Mouse (Mus musculus): ENCODE data around the gene Abcc6.

Gene Abcc6

DNA sequence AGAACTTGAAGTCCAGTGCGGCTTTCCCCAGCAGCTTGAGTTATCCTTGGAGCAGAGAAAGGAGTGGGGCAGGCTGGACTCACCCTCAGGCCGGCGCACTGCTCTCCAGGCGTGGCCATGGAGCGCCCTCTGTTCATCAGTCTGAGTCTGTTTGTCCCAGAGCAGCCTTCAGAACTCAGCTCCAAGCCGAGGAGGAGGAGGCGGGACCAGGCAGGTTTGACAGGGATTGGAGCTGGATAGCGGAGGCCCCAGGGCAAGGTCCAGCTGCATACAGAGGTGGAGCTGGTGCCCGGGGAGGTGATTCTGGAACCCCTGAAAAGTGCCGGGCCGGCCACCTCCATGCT lies at the start of gene Abcc6:
Gene Abcc6, minus strand, starts transcription at position 158 of the 344 bp plus-strand sequence.
- DNase-seq (ENCODE audit: low read depth, low spot score) = no peak

DNA sequence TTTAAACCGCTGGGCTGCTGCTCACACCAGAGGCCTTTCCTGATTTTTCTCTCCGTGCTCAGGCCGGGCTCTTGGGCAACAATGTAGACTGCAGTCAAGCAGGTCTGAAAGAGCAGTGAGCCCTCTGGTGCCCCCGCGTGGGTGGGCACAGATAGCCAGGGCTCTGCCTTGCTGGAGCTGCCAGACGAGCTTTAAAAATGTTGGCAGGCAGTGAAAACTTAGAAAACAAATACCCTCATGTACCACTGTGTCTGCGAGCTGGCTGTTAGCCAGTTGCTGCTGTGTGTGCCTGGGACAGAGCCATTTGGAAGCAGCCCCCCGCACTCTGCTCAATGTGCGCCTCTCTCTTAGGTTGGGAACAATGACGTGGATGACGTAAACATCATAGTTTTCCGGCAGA lies 47.6 kb upstream of the Abcc6 start:
- DNase-seq (ENCODE audit: low read depth, low spot score) = no peak

DNA sequence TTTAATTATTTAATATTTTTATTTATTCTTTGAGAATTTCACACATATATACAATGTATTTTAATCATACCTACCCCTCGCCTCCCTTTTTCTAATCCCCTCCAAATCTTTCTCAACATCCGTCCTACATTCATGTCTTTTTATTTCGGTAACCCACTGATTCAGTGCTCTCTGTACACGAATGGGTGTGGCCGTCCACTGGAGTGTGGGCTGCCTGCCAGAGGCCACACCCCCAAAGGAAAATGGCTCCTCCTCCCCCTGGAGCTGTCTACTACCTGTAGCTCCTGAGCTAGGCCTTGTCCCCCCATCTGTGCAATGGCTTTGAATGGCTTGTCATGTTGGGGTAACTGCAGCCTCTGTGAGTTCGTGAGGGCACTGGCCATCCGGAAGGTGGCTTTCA lies 46.7 kb upstream of the Abcc6 start:
- DNase-seq (ENCODE audit: low read depth, low spot score) = no peak

DNA sequence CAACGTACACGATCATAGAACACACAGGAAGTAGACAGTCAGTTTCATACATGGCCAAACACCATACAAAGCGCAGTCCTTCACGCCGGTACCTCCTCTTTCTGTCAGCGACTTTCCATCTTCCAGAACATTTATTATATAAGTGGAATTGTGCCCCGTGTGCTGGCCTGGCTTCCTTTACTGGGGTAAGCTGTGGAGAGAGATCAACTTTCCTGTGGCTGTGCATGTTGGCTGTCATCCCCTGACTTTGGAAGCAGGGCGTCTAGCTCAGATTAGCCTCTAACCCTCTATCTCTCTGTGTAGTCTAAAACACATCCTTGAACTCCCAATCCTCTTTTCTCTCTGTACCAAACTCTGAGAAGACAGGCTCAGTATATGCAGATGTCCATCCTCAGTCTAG lies 38.7 kb upstream of the Abcc6 start:
- DNase-seq (ENCODE audit: low read depth, low spot score) = no peak

DNA sequence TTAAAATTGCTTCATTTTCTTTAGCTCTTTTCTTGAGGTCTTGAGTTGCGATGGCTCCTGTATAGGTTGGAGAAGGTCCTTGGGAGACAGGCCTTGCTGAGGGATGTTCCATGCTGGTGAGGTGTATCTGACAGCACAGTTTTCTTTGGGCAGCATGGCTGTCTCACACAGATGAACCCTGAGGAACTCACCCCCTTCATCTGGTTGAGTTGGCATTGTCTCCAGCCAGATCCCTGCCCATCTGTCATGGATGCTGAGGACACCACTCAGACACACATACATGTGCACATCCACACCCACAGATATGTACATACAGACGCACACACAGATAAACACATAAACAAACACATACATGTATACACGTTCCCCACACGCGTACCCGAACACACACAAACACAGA lies 33.2 kb upstream of the Abcc6 start:
- no peak for DNase-seq (ENCODE audit: low read depth, low spot score)

DNA sequence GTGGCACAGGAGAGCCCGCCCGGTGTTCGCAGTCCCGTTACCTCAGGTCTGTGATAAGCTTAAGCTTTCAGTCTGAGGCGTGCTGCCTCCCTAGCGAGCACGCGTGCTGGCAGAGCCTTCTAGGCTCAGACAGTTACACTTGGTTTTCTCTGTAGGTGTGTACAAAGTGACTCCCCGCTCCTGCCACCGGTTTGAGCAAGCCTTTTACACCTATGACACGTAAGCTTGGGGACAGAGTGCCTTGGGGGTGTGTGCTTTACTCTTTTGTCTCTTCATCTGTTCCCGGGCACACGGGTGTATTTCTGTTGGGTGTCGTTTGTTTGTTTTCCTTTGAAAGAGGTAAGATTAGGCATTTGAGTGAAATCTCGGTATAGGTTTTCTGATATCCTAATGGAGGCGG lies 31.5 kb upstream of the Abcc6 start:
- no peak for DNase-seq (ENCODE audit: low read depth, low spot score)

DNA sequence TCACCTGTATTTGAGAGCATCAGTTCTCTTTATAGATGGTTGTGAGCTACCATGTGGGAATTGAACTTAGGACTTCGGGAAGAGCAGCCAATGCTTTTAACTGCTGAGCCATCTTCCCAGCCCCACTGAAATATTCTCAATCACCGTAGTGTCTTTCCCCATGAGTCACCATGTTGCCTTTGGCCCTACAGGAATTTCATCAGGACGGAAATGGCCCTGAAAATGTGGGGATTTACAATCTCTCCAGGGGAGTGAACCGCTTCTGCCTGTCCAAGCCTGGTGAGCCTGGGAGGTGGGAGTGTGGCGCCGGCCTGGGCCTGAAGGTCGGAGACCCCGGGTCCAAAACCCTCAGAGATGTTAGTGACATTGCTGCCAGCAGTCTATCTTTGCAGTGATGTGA lies 30.6 kb upstream of the Abcc6 start:
- no peak for DNase-seq (ENCODE audit: low read depth, low spot score)

DNA sequence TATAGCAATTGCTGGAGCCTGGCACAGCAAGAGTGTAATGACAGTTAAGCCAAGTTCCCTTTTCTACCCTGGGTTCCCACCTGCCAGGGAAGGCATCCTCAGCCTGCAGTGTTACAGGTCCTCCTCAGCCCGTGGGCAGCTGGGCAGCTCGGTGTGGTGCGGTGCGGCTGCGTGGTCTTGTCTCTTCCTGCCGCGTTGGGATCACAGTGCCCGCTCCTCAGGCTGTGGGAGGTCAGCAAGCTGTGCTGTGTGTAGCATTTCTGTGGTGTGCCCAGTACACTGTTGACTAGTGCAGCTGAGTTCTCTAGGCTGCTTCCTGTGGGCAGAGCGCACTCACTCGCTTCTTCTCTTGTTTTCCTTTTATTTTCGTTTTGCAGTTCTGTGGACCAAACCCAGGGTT lies 28.8 kb upstream of the Abcc6 start:
- no peak for DNase-seq (ENCODE audit: low read depth, low spot score)

DNA sequence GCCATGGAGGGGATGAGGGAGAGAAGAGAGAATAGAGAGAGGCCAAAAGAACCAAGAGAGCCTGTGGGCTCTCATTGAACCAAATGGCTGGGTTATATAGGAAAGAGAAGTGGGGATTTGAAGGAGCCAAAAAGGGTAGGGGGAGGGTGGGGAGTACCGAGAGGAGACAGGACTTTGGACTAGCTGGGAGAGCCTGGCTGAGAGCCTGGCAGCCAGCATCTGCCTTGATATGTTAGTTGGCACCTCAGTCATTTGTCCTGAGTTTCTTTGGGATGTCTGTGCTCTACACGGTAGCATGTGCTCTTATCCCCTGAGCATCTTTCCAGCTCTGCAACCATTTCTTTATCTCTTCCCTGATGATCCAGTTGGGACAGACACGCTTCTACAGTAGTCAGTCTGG lies 23.5 kb upstream of the Abcc6 start:
- no peak for DNase-seq (ENCODE audit: low read depth, low spot score)

DNA sequence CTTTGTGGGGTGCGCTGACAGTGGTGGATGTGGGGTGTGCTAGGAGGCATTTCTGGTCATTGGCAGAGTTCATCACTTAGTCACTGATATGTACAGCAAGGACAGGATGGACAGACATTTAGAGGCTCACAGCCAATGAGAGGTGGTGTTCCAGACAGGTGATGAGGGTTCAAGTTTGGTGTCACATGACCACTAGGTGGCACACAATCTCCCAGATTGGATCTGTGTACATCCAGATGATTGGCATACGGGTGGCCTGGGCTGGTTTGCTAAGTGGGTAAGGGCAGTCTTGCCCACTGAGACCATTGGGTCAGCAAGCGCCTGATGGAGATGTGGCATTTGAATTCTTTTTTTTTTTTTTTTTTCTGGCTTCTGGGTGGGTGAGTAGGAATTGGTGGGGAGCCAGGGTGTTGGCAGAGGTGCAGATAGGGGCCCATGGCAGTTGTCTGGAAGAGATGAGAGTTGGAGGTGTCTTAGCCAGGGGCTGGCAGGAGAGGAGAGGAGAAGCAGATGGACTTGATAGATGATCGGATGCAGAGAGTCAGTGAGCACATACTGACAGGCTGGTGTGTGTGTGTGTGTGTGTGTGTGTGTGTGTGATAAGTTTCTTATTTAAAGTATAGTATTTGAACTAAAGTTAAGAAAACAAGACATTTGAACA lies 22.2 kb upstream of the Abcc6 start:
- no peak for DNase-seq (ENCODE audit: low read depth, low spot score)

DNA sequence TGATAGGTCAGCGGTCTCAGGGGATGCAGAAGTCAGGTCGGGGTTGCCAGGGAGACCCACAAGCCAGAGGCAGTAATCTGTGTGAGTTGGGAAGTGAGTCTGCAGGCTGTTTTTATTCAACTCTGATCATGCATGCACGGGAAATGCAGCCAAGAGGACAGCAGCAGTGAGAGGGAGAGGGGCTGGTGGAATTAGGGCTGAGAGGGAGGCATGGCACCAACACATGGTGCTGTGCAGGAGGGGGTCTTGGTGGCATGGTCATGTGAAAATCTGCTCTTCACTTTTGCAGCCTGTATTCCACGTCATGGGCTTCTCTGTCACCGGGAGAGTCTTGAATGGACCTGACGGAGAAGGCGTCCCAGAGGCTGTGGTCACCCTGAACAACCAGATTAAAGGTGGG lies 19.9 kb upstream of the Abcc6 start:
- DNase-seq (ENCODE audit: low read depth, low spot score) = no peak

DNA sequence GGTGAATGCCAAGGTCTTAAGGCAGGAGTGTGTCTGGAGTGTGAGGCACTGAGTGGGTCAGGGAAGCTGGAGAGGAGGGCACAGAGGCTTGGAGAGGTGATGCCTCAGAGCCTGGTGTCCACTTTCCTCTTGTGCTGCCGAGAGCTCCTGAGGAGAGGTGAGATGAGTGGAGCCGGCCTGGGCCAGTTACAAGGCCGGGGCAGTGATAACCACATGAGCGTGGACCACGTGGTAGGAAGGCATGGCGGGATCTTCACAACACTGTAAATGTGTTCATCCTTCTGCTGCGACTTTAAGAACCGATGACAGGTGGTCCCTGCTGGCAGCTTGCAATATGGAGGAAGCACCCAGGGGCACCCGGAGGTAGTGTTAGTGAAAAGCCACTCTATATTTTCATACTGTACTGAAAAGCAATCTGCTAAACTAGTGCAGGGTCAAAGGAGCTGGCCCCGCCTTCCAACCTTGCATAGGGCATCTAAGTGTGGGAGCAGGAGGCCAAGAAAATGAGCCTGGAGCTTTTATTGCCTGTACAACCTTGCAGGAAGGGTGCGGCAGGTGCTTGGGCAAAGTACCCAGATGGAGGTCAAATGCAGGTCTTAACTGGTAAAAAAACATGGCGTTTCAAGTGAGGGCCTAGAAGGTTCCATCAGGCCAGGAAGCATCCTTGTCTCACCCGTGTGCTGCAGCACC lies 17.9 kb upstream of the Abcc6 start:
- DNase-seq (ENCODE audit: low read depth, low spot score) = no peak

DNA sequence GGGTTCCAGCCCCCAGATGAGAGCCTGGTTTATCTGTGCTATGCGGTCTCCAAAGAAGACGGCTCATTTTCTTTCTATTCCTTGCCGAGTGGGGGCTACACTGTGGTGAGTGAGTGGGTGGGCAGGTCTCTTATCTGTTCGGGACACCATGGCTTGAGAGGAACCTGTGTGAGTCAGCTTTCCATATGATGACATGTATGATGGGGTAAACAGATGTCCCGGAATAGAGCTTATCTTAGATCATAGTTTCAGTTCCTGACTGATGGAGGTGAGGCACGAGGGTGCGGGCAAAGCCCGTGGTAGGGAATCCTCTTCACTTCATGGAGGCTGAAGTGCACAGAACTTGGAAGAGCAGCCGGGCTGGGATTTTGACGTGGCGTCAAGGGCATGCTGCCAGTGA lies 15.8 kb upstream of the Abcc6 start:
- DNase-seq (ENCODE audit: low read depth, low spot score) = no peak

DNA sequence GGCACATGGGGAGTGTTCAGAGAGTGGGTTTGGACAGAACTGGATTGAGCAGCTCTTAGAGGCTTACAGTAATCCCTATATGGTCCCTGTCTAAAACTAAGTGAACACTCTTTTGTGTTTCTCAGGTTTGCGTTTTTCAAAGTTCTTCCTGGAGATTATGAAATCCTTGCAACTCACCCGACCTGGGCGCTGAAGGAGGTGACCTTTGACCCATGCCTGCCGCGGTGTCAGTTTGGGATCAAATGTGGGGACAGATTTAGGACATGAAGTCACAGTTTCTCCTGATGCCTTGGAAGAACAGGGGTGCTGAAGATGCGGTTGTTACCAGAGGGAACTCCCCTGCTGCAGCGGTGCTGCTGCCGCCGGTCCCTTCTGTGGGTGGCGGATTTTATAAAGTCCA lies 14.0 kb upstream of the Abcc6 start:
- no peak for DNase-seq (ENCODE audit: low read depth, low spot score)

DNA sequence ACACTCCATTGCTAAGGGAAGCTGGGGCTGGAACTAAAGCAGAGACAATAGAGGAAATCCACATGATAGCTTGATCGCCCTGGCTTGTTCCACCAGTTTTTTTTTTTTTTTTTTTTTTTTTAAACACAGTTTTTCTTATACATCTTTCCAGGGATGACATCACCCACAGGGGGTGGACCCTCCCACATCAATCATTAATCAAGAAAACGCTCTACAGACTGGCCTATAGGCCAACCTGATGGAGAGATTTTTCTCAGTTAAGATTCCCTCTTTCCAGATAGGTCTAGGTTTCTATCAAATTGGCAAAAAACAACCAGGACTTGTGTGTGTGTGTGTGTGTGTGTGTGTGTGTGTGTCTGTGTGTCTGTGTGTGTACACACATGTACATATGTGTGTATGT lies 9.8 kb upstream of the Abcc6 start:
- DNase-seq (ENCODE audit: low read depth, low spot score) = no peak

DNA sequence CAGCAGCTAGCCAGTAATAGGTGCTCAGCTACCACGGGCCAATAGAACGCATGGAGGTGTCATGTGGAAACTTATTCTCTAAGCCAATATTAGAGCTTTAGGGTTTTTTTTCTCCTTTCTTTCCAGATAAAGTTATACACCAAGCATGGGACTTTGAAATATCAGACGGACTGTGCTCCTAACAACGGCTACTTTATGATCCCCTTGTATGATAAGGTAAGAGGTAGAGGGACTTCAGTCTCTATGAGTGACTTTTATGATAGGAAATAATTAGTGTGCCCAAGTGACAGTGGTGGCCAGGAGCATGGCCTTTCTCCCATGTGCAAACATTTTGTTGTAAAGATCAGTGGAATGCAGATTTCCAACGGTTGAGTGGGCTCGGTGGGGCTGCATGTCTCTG lies 7.3 kb upstream of the Abcc6 start:
- no peak for DNase-seq (ENCODE audit: low read depth, low spot score)

DNA sequence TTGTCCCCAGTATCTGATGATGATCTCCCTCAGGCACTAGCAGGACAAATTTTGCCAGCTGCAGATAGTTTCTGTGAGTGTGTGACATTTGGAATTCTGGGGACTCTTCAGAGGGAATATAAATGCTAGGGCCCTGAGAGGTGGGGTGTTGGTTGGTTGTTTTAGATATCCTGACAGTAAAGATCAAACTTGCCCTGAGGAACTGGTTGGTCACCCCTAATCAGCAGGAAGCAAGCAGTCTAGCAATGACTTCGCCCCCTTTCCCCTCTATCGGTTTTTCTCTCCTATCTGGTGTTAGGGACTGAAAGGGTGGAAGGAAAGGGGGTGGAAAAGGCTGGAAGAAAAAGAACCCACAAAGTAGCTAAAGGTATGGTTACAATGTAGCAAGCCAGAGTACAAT lies 5.4 kb upstream of the Abcc6 start:
- DNase-seq (ENCODE audit: low read depth, low spot score) = no peak

DNA sequence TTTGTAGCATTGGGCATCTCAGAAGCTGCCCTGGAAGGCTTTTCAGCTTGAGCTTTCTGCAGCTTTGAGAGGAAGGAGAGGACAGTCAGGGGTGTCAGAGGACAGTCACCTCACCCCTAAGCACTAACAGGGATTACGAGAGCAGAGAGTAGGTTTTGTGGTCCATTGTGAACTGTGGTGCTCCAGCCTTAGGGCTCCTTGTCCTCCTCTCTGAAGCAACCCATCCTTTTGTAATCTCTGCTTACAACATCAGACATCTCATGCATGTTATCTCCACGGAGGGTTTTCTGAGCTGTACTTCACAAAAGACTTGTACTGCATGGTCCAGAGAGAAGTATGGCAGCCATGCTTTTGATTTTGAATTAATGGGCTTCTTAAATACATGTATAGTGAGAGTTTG lies 4.9 kb upstream of the Abcc6 start:
- DNase-seq (ENCODE audit: low read depth, low spot score) = no peak

DNA sequence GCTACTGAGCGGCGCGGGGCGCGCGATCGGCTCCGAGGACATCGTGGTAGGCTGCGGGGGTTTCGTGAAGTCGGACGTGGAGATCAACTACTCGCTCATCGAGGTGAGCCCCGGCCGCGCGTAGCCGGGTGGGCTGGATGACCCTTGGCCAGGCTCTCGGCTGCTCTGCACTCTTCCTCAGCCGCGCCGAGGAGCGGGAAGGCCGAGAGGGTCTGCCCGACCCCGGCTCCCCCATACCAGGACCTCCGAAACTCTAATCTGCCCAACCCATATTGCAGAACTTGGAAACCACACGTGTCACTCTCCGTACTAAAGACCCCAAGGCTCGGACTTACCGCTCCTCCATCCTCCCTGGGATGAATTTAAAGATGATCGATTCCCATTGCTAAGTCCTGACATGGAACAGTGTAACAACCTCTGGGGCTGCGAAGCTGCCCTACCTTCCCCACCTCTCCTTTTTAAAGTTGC lies 3.8 kb upstream of the Abcc6 start:
- no peak for DNase-seq (ENCODE audit: low read depth, low spot score)

DNA sequence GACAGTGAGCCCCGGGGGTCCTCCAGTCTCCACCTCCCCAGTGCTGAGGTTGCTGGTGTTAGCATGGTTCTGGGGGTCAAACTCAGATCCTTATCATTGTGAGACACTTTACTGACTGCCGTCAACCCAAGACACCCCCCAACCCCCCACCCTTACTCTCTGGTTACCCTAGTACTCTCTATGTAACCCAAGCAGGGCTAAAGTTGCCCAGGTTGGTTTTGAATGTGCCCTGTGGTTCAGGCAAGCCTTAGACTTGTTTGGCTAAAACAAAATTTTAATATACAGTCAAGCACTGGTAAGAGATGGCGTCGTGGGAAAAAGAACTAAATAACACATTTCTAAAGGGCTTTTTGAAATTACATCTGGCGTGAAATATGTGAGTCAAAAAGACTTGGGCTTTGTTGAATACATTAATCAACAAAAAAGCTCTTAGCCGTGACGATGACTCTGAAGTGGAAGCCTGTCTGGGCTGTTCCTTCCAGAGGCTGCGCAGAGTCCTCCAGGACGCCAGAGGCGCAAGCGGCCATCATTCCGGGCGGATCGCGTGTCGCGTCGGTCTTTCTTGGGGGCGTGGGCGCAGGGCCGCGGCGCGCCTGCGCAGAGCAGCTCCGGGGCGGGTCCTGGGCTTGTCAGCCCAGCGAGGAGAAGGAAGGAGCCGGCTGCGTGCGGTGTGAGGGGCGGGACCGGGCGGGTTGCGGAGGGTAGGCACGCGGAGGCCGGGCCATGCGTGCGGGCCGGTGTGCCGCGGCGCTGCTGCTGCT lies 3.2 kb upstream of the Abcc6 start, which contains the start of gene Nomo1:
Gene Nomo1, plus strand, starts transcription at position 590 of the 761 bp plus-strand sequence.
- peak; percentile 99 for DNase-seq (ENCODE audit: low read depth, low spot score)

DNA sequence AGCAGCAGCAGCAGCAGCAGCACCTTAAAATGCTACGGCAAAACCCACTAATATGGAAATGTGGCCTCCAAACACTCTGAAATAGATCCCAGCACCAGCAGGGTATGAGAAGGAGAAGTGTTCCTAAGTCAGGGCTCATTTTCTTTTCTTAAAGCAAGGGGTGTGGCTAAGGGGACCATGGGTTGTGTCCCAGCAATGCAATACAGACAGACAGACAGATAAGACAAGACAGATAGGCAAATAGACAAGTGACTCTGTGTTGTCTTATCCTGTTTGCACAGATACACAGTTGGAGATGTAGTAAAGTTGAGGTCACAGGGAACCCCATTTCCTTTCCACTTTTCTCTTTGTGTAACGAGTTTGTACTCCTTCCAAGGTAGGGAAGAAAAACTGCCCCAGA lies 973 bp upstream of the Abcc6 start:
- no peak for DNase-seq (ENCODE audit: low read depth, low spot score)

DNA sequence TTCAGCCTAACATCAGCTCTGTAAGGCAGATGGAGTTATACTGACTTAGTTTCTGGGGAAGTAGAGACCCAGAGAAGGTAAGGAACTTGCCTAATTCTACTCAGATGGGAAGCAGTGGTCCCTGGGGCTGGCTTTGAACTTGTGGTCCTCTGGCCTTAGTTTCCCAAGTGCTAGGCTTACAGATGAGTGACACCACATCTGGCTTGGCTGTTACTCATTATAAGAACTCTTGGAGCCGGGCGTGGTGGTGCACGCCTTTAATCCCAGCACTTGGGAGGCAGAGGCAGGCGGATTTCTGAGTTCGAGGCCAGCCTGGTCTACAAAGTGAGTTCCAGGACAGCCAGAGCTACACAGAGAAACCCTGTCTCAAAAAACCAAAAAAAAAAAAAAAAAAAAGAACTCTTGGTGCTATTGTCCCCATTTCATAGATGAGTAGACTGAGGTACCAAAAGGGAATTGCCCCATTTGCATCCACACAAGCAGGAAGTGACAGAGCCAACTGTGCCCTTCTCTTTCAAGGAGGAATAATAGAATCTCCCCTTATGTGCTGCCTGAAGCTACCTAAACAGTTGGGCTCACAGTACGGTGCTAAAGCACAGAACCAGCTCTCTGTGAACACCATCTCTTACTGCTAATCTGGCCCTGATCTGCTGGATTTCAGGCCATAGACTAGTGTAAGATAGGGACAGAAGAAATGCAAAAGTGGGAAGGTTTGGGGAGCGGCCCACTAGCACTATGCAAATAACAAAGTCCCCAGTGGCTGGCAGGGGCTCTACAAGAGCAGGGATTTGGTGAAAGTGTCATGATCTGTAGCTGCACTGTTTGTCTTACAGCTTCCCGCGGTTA lies 580 bp downstream of the Abcc6 start:
- DNase-seq (ENCODE audit: low read depth, low spot score) = no peak
